Mouse (Mus musculus) forebrain, embryonic 15.5 days (tissue): ENCODE data around the gene Cog6. TPM values are rescaled to one million over a fixed set of nuclear protein-coding genes. Genes with fewer than 3 reads are reported as not detected.

Experiments
- ATAC-seq: fragments of 200-750 bp; cut with Nextera tagmentation; replicated peaks from 2 replicates; pipeline ENCODE4 v1.8.0; 2017; ENCODE audit warnings: mild to moderate bottlenecking, moderate TSS enrichment, moderate library complexity
- H3K27ac ChIP-seq: fragments of 300-500 bp; sonication (generic); replicated peaks from 2 replicates; pipeline ENCODE4 v1.5.1; 2015; ENCODE audit warnings: mild to moderate bottlenecking, inconsistent platforms
- H3K27me3 ChIP-seq: fragments of 300-500 bp; sonication (generic); 2 replicates; pipeline ENCODE4 v1.6.1; 2015; ENCODE audit warnings: inconsistent platforms
- H3K36me3 ChIP-seq: fragments of 300-500 bp; sonication (generic); 2 replicates; pipeline ENCODE4 v1.6.1; 2015; ENCODE audit warnings: mild to moderate bottlenecking, inconsistent platforms
- H3K4me1 ChIP-seq: fragments of 300-500 bp; sonication (generic); 2 replicates; pipeline ENCODE4 v1.6.1; 2015; ENCODE audit warnings: inconsistent platforms
- H3K4me2 ChIP-seq: fragments of 300-500 bp; sonication (generic); replicated peaks from 2 replicates; pipeline ENCODE4 v1.6.1; 2015; ENCODE audit warnings: mild to moderate bottlenecking, inconsistent platforms
- H3K4me3 ChIP-seq: fragments of 300-500 bp; sonication (generic); 2 replicates; pipeline ENCODE4 v1.5.1; 2015; ENCODE audit warnings: mild to moderate bottlenecking, inconsistent platforms
- H3K9ac ChIP-seq: fragments of 300-500 bp; sonication (generic); replicated peaks from 2 replicates; pipeline ENCODE4 v1.6.1; 2015; ENCODE audit warnings: mild to moderate bottlenecking, inconsistent platforms
- H3K9me3 ChIP-seq: fragments of 300-500 bp; sonication (generic); 2 replicates; pipeline ENCODE4 v1.6.1; 2016; ENCODE audit warnings: inconsistent platforms
- WGBS: fragments of 180-500 bp; shearing (Covaris S2); methylation state at CpG from one replicate; pipeline ENCODE4 v1.1.7; 2015; ENCODE audit warnings: mixed read lengths; 5-methylcytosine and 5-hydroxymethylcytosine counted together
- polyA plus RNA-seq: library from polyadenylated mRNA; unstranded; fragments of >200 nt; fragmentation: Nextera tagmentation; extraction: Ambion mirVana; gene quantifications from 2 replicates; pipeline ENCODE4 v1.2.1, GENCODE M21; 2015

The Cog6 gene
- polyA plus RNA-seq, 1 experiment from 2014 or later, result 72.0 TPM

GRCm38 (mm10) chr3:52983772-52984171 lies 33.3 kb downstream of the Cog6 start:
- no peak overlapping the region for H3K4me2 ChIP-seq
- H3K4me3 ChIP-seq, result no peak overlapping the region
- no peaks in the 10 kb centered on the region for H3K27me3 ChIP-seq
- no peak for ATAC-seq
- no peaks in the 10 kb centered on the region for H3K4me1 ChIP-seq
- H3K36me3 ChIP-seq, result peaks cover 60% of the 10 kb centered on the region
- WGBS, result 90% methylated on average over 3 of the region's 3 CpGs
- no peak overlapping the region for H3K27ac ChIP-seq
- H3K9ac ChIP-seq, result no peak overlapping the region
- no peaks in the 10 kb centered on the region for H3K9me3 ChIP-seq

- WGBS, result 87% methylated on average over 10 of the region's 10 CpGs
- H3K27ac ChIP-seq, result no peak overlapping the region
- H3K36me3 ChIP-seq, result peaks cover 52% of the 10 kb centered on the region
- no peak for ATAC-seq
- H3K4me3 ChIP-seq, result no peak overlapping the region
- no peak overlapping the region for H3K4me2 ChIP-seq
- H3K9me3 ChIP-seq, result no peaks in the 10 kb centered on the region
- no peak overlapping the region for H3K9ac ChIP-seq
- no peaks in the 10 kb centered on the region for H3K4me1 ChIP-seq
- H3K27me3 ChIP-seq, result no peaks in the 10 kb centered on the region
Measured at GRCm38 (mm10) chr3:52982993-52983392, 34.0 kb downstream of the Cog6 start.

GRCm38 (mm10) chr3:52974674-52975556 lies 42.1 kb downstream of the Cog6 start:
- Histone ChIP-seq H3K9me3 (no peaks in the 10 kb centered on the region), H3K4me1 (no peaks in the 10 kb centered on the region), H3K27me3 (no peaks in the 10 kb centered on the region), H3K4me2 (no peak overlapping the region), H3K36me3 (no peaks in the 10 kb centered on the region), H3K27ac (no peak overlapping the region), H3K9ac (no peak overlapping the region), H3K4me3 (no peak overlapping the region)
- 49% methylated on average over 15 of the region's 15 CpGs for WGBS
- ATAC-seq, result peak; percentile 80

- H3K4me1 ChIP-seq, result no peaks in the 10 kb centered on the region
Measured at GRCm38 (mm10) chr3:52972916-52973315, 44.1 kb downstream of the Cog6 start.

GRCm38 (mm10) chr3:52967046-52967445 lies 50.0 kb downstream of the Cog6 start:
- Histone ChIP-seq H3K27me3 (no peaks in the 10 kb centered on the region), H3K27ac (no peak overlapping the region), H3K4me1 (peaks cover 9% of the 10 kb centered on the region), H3K9ac (no peak overlapping the region), H3K36me3 (no peaks in the 10 kb centered on the region), H3K4me3 (no peak overlapping the region), H3K9me3 (no peaks in the 10 kb centered on the region), H3K4me2 (no peak overlapping the region)
- no peak for ATAC-seq
- 87% methylated on average over 5 of the region's 5 CpGs for WGBS

More at GRCm38 (mm10) chr3:52972916-52973315, 44.1 kb downstream of the Cog6 start:
- H3K4me2 ChIP-seq, result no peak overlapping the region
- no peaks in the 10 kb centered on the region for H3K27me3 ChIP-seq
- H3K36me3 ChIP-seq, result no peaks in the 10 kb centered on the region
- no peak overlapping the region for H3K9ac ChIP-seq
- H3K9me3 ChIP-seq, result no peaks in the 10 kb centered on the region
- no peak overlapping the region for H3K27ac ChIP-seq
- WGBS, result 68% methylated on average over 7 of the region's 7 CpGs
- no peak for ATAC-seq
- H3K4me3 ChIP-seq, result no peak overlapping the region

- H3K36me3 ChIP-seq, result no peaks in the 10 kb centered on the region
- no peak for ATAC-seq
- H3K27ac ChIP-seq, result no peak overlapping the region
- H3K4me2 ChIP-seq, result no peak overlapping the region
- no peak overlapping the region for H3K9ac ChIP-seq
- WGBS, result 50% methylated on average over 7 of the region's 7 CpGs
- H3K4me1 ChIP-seq, result peaks cover 9% of the 10 kb centered on the region
- no peaks in the 10 kb centered on the region for H3K27me3 ChIP-seq
- H3K4me3 ChIP-seq, result no peak overlapping the region
- H3K9me3 ChIP-seq, result no peaks in the 10 kb centered on the region
Measured at GRCm38 (mm10) chr3:52964206-52964605, 52.8 kb downstream of the Cog6 start.

- Histone ChIP-seq H3K9me3 (no peaks in the 10 kb centered on the region), H3K4me3 (no peak overlapping the region), H3K36me3 (no peaks in the 10 kb centered on the region), H3K27ac (no peak overlapping the region), H3K9ac (no peak overlapping the region), H3K27me3 (no peaks in the 10 kb centered on the region), H3K4me2 (peak overlapping the region; percentile 13; the same call in 1 of the 2 replicates), H3K4me1 (peaks cover 9% of the 10 kb centered on the region)
- no peak for ATAC-seq
- 18% methylated on average over 8 of the region's 8 CpGs for WGBS
Measured at GRCm38 (mm10) chr3:52963441-52963840, 53.6 kb downstream of the Cog6 start.

- Histone ChIP-seq H3K27ac (no peak overlapping the region), H3K4me3 (no peak overlapping the region), H3K9me3 (no peaks in the 10 kb centered on the region), H3K4me2 (no peak overlapping the region), H3K36me3 (no peaks in the 10 kb centered on the region), H3K4me1 (peaks cover 9% of the 10 kb centered on the region), H3K27me3 (no peaks in the 10 kb centered on the region), H3K9ac (no peak overlapping the region)
- no peak for ATAC-seq
- 93% methylated on average over 14 of the region's 14 CpGs for WGBS
Measured at GRCm38 (mm10) chr3:52962391-52962790, 54.6 kb downstream of the Cog6 start.

- 81% methylated on average over 3 of the region's 3 CpGs for WGBS
- Histone ChIP-seq H3K4me2 (no peak overlapping the region), H3K27ac (no peak overlapping the region), H3K4me1 (peaks cover 9% of the 10 kb centered on the region), H3K9ac (no peak overlapping the region), H3K9me3 (no peaks in the 10 kb centered on the region), H3K36me3 (no peaks in the 10 kb centered on the region), H3K27me3 (no peaks in the 10 kb centered on the region), H3K4me3 (no peak overlapping the region)
- no peak for ATAC-seq
Measured at GRCm38 (mm10) chr3:52961661-52962060, 55.4 kb downstream of the Cog6 start.

GRCm38 (mm10) chr3:52960951-52961350 lies 56.1 kb downstream of the Cog6 start:
- no peak for ATAC-seq
- H3K36me3 ChIP-seq, result no peaks in the 10 kb centered on the region
- no peak overlapping the region for H3K9ac ChIP-seq
- H3K27me3 ChIP-seq, result no peaks in the 10 kb centered on the region
- no peak overlapping the region for H3K4me2 ChIP-seq
- no peak overlapping the region for H3K4me3 ChIP-seq
- no peak overlapping the region for H3K27ac ChIP-seq
- H3K4me1 ChIP-seq, result peaks cover 9% of the 10 kb centered on the region
- 96% methylated on average over 13 of the region's 13 CpGs for WGBS
- H3K9me3 ChIP-seq, result no peaks in the 10 kb centered on the region

- Histone ChIP-seq H3K27ac (no peak overlapping the region), H3K4me1 (peaks cover 19% of the 10 kb centered on the region), H3K27me3 (no peaks in the 10 kb centered on the region), H3K4me2 (no peak overlapping the region), H3K36me3 (no peaks in the 10 kb centered on the region), H3K9ac (no peak overlapping the region), H3K4me3 (no peak overlapping the region), H3K9me3 (no peaks in the 10 kb centered on the region)
- ATAC-seq, result no peak
- WGBS, result 91% methylated on average over 10 of the region's 10 CpGs
Measured at GRCm38 (mm10) chr3:52958444-52959120, 58.5 kb downstream of the Cog6 start.

GRCm38 (mm10) chr3:52957861-52958260 lies 59.2 kb downstream of the Cog6 start:
- Histone ChIP-seq H3K9ac (no peak overlapping the region), H3K9me3 (no peaks in the 10 kb centered on the region), H3K4me2 (no peak overlapping the region), H3K27me3 (no peaks in the 10 kb centered on the region), H3K4me3 (no peak overlapping the region), H3K36me3 (no peaks in the 10 kb centered on the region), H3K27ac (no peak overlapping the region), H3K4me1 (peaks cover 13% of the 10 kb centered on the region)
- ATAC-seq, result no peak
- 86% methylated on average over 7 of the region's 7 CpGs for WGBS
